Mouse (Mus musculus): ENCODE measurements at regions not wholly inside any gene's neighbourhood (a gene's known extent, or its start where the extent isn't known, plus 50 kb on each side); places are given as distances from the start of the nearest gene placed in this dataset.

DNA sequence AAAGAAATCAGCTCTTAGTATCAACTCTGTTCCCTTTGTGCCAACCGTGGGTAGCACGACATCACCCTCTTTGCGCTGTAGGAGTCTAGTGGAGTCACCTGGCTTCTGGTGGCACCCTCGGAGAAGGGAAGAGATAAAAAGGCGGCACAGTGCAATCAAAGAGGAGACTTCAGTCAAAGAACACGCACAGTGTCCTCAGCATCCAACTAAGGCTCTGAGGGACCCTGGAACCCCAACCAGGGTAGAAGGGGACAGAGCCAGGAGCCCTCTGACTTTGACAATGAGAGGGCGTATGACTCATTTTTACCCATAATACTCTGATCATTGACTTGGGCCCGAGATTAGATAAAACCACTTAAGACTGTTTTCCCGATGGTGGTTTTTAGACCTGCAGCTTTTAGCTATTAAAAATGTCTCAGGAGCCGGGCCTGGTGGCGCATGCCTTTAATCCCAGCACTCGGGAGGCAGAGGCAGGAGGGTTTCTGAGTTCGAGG, 94.5 kb upstream of the Slc45a1 start:
- CTCF ChIA-PET, result interaction anchor here (1.0 to 1.5 kb wide), 6 partner anchors 9 to 103 kb away, joined by 3 read pairs; no protein-coding TSS in a partner anchor
- no peaks in the 10 kb centered on the region for H3K27me3 ChIP-seq
- POLR2A ChIA-PET, result interaction anchor here (1.0 kb wide), 2 partner anchors 39 to 111 kb away, joined by 4 to 7 read pairs; no protein-coding TSS in a partner anchor
- TF ChIP-seq CTCF (IDR thresholded peaks at IDR 0.05), result no peak
- in situ Hi-C loops (cut with MboI; ENCODE audit: low pct_unique_long_range_greater_than_20kb), result loop anchor here (5.0 kb wide), 1 partner anchor 51 kb away; no protein-coding TSS in a partner anchor
- ATAC-seq (no peak), DNase-seq (ENCODE audit: low read depth, low spot score) (no peak)

DNA sequence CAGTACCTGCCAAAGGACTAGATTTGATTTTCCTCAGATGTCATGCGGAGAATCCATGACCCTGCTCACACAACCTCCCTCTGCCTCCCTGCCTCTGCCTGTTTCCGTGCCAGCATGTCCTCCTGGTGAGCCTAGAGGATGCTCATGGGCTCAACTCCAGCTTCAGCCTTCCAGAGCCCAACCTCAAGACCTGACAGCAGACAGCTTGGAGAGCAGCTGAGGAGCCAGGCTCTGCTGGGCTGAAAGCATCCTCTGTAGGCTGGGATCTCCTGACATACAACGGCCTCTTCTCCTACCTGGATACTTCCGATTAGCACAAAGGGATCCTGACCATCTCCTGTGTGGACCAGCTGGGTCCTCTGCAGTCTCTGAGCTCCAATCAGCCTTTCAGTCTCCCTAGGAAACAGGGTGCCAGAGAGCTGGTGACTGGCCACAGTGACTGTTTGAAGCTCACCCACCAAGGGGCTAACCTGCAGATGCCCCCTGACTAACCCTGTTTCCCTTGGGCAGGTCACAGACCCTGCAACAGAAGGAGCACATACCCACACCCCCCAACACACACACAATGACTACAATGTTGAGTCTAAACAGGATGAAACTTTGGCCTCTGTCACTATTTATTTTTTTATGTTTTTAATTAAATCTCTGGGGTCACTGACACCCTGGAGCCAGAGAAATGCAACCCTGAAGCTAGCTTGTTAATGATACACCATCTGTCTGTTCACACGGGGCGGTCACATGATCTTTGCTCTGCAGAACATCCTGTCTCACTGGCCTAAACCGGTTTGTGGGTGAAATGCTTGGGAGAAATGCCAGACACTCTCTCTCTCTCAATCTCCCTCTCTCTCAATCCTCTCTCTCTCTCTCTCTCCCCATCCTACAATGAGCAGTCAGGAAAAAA, 93.8 kb upstream of the Slc45a1 start:
- DNase-seq (ENCODE audit: low read depth, low spot score) (peak; percentile 90), ATAC-seq (no peak)
- TF ChIP-seq CTCF (IDR thresholded peaks at IDR 0.05), result no peak
- in situ Hi-C loops (cut with MboI; ENCODE audit: low pct_unique_long_range_greater_than_20kb), result loop anchor here (5.0 kb wide), 1 partner anchor 52 kb away; no protein-coding TSS in a partner anchor
- ChIA-PET CTCF (interaction anchor here (1.0 to 1.5 kb wide), 6 partner anchors 10 to 104 kb away, joined by 3 read pairs; no protein-coding TSS in a partner anchor), POLR2A (interaction anchor here (0.7 to 1.2 kb wide), 5 partner anchors 15 to 111 kb away, joined by 3 to 7 read pairs (median 4); no protein-coding TSS in a partner anchor)
- no peaks in the 10 kb centered on the region for H3K27me3 ChIP-seq

DNA sequence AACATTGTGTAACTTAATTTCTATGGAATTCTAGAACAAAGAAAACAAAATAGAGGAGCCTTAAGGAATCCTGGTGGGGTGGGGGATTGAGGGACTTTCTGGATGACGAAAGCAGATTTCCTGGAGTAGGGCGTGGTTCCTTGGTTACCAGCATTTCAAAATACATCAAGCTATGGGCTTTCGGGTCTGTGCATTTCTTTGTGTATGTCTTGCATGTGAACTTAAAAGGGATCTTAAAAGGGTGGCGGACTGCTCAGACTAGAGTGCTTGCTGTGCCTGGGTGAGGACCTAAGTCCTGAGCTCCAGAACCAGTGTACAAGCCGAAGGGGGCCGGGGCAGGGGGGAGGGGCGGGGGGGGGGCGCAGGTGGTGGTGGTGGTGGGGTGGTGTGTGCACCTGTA, 91.5 kb upstream of the Slc45a1 start:
- DNase-seq (ENCODE audit: low read depth, low spot score) (no peak), ATAC-seq (no peak)
- in situ Hi-C loops (cut with MboI; ENCODE audit: low pct_unique_long_range_greater_than_20kb), result no loop called here
- ChIA-PET CTCF (interaction anchor here (1.0 kb wide), 1 partner anchor 52 kb away, joined by 4 read pairs; no protein-coding TSS in a partner anchor), POLR2A (no interaction called here)
- TF ChIP-seq CTCF (IDR thresholded peaks at IDR 0.05), result no peak
- no peaks in the 10 kb centered on the region for H3K27me3 ChIP-seq

DNA sequence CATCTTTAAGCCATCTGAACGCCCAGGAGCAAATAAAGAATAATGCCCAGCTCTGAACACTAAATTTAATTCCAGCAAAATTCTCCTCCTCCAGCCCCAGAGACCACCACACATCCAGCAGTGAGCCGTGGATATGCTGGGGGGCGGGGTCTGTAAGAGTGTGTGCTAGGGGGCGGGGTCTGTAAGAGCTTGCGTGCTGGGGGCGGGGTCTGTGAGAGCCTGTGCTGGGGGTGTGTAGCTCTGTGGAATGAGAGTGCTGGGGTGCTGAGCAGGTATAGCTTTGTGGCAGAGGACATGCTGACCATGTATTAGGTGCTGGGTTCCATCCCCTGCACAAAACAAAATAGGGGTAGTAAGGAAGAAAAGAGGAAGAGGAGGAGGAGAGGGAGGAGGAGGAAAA, 91.1 kb upstream of the Slc45a1 start:
- ATAC-seq, result no peak

DNA sequence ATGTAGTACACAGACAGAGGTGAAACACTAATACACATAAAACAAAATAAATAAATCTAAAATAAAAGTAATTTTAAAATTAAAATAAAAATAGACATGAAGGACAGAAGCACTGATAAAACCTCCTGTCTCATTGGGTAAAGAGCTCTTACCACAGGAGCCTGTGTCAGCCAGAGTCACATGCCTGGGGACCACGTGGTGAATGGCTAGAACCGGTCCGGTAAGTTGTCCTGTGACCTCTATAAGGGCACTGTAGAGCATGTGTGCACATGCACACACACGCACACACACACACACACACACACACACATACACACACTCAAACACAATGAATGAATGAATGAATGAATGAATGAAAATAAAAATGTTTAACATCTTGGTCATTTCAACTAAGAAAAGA, 89.8 kb upstream of the Slc45a1 start:
- DNase-seq (ENCODE audit: low read depth, low spot score), result no peak
- ChIA-PET POLR2A (interaction anchor here (0.7 kb wide), 1 partner anchor 1967 kb away, joined by 4 read pairs; no protein-coding TSS in a partner anchor), CTCF (no interaction called here)
- TF ChIP-seq CTCF (IDR thresholded peaks at IDR 0.05), result no peak
- no peak for ATAC-seq
- in situ Hi-C loops (cut with MboI; ENCODE audit: low pct_unique_long_range_greater_than_20kb), result no loop called here
- no peaks in the 10 kb centered on the region for H3K27me3 ChIP-seq

More for the DNA sequence above, 91.1 kb upstream of the Slc45a1 start:
- in situ Hi-C loops (cut with MboI; ENCODE audit: low pct_unique_long_range_greater_than_20kb), result no loop called here
- TF ChIP-seq CTCF (IDR thresholded peaks at IDR 0.05), result no peak
- no peaks in the 10 kb centered on the region for H3K27me3 ChIP-seq
- ChIA-PET CTCF (interaction anchor here (0.8 to 1.0 kb wide), 2 partner anchors 11 to 52 kb away, joined by 3 to 4 read pairs; no protein-coding TSS in a partner anchor), POLR2A (interaction anchor here (0.6 kb wide), 1 partner anchor 17 kb away, joined by 3 read pairs; no protein-coding TSS in a partner anchor)
- no peak for DNase-seq (ENCODE audit: low read depth, low spot score)

DNA sequence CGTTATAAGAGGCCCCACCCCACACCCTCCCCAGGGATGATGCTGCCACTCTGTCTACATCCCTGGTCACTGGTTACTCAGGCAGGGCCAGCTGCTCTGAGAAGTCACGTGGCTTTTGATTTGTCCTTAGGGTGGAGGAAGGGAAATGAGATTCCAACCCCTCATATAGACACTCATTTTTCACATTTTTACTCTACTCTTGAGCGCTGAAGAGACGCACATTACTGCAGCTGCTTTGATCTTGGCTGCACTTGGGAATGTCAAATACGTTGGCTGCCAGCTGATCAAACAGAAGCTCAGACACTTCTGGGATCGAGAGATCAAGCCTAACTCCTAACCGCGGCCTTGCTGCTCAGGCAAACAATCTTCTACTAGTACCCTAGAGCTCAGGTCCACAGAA, 88.2 kb upstream of the Slc45a1 start:
- CTCF ChIA-PET, result no interaction called here
- ATAC-seq (no peak), DNase-seq (ENCODE audit: low read depth, low spot score) (no peak)
- in situ Hi-C loops (cut with MboI; ENCODE audit: low pct_unique_long_range_greater_than_20kb), result no loop called here
- H3K27me3 ChIP-seq, result no peaks in the 10 kb centered on the region
- POLR2A ChIA-PET, result no interaction called here
- no peak for TF ChIP-seq CTCF (IDR thresholded peaks at IDR 0.05)

DNA sequence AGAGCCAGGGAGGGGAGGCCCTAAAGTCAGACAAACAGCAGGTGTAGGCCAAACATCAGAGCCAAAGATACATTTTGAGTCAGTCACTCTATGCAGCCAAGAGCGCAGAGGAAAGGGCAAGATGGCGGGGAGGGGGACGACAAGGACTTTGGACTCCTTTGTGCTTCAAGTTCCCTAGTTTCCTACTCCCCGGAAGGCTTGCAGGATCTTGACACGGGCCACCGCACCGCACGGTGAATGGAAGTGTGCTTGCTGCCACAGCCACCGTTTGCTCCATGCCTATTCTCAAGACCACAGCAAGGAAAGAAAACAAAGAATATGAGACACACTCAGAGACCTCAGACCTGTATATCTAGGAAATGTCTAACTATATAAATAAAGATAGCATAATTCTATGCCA, 86.8 kb upstream of the Slc45a1 start:
- DNase-seq (ENCODE audit: low read depth, low spot score) (no peak), ATAC-seq (no peak)
- no peaks in the 10 kb centered on the region for H3K27me3 ChIP-seq
- ChIA-PET POLR2A (no interaction called here), CTCF (no interaction called here)
- no peak for TF ChIP-seq CTCF (IDR thresholded peaks at IDR 0.05)
- in situ Hi-C loops (cut with MboI; ENCODE audit: low pct_unique_long_range_greater_than_20kb), result no loop called here

DNA sequence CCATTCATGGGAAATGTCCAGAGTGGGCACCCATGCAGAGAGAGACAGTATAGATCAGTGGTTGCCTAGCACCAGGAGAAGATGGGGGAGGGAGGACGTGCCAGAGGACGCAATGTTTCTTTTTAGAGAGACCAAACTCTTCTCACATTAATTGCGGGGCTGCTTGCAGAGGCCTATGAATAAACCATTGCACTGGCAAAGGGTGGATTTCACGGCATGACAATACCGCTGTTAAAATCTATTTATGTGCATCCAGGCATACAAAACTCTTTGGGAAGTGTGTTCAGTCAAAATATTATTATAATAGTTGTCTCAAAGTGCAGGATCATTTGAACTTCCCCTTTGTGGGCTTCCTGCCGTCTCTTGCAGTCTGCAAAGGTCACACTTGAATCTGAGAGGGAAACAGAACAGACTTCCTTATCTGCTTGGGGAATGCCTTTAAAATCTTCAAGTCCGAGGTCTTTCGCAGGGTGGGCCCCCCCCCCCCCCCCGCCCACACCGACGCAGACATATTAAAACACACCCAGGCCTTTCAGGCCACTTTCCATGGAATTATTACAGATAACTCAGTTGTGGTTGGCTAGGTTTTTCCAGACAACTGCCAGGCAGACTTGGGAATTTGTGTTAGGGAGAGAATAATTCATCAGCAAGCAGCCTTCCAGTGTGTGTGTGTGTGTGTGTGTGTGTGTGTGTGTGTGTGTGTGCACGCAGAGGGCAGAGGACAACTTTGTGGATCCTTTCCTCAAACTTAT, 78.3 kb upstream of the Slc45a1 start:
- CTCF ChIA-PET, result no interaction called here
- DNase-seq (ENCODE audit: low read depth, low spot score) (no peak), ATAC-seq (no peak)
- H3K27me3 ChIP-seq, result no peaks in the 10 kb centered on the region
- in situ Hi-C loops (cut with MboI; ENCODE audit: low pct_unique_long_range_greater_than_20kb), result no loop called here
- POLR2A ChIA-PET, result interaction anchor here (0.6 to 1.0 kb wide), 2 partner anchors 15 to 67 kb away, joined by 3 to 5 read pairs; no protein-coding TSS in a partner anchor
- no peak for TF ChIP-seq CTCF (IDR thresholded peaks at IDR 0.05)

DNA sequence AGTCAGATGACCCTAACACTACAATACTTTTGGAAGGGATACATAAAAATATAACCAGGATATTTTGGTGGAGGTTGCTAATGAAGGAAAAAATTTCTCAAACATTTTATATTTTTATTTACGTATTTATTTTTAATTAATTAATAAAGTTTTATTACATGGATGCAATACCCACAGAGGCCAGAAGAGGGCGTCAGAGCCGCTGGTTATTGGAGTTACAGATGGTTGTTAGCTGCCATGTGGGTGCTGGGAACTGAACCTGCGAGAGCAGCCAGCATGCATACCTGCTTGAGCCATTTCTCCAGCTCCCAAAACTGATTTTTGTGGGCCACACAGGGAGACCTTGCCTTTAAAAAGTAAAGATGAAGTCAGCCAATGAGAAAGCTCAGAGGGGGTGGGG, 74.6 kb upstream of the Slc45a1 start:
- POLR2A ChIA-PET, result interaction anchor here (0.5 kb wide), 1 partner anchor 16 kb away, joined by 3 read pairs; no protein-coding TSS in a partner anchor
- CTCF ChIA-PET, result interaction anchor here (1.4 kb wide), 1 partner anchor 10 kb away, joined by 3 read pairs; no protein-coding TSS in a partner anchor
- no peak for TF ChIP-seq CTCF (IDR thresholded peaks at IDR 0.05)
- ATAC-seq (no peak), DNase-seq (ENCODE audit: low read depth, low spot score) (no peak)
- H3K27me3 ChIP-seq, result no peaks in the 10 kb centered on the region
- in situ Hi-C loops (cut with MboI; ENCODE audit: low pct_unique_long_range_greater_than_20kb), result no loop called here

DNA sequence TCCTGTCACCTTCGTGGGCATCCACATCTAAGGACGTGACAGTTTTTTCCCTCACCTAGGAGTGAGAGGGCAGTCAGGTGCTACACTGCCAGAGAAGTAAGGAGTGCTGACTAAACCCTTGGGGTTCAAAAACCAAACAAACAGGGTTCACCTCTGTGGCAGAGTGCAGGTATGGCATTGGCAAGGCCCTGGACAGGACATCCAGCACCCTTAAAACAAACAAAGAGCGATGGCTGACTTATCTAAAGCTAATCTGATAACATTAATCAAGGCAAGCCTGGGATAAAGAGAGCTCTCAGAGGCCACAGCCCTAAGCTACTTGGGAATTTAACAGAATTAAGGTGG, 74.1 kb upstream of the Slc45a1 start:
- POLR2A ChIA-PET, result interaction anchor here (0.5 to 0.6 kb wide), 2 partner anchors 17 to 317 kb away, joined by 3 read pairs; no protein-coding TSS in a partner anchor
- no peak for DNase-seq (ENCODE audit: low read depth, low spot score)
- in situ Hi-C loops (cut with MboI; ENCODE audit: low pct_unique_long_range_greater_than_20kb), result no loop called here
- CTCF ChIA-PET, result interaction anchor here (1.4 kb wide), 1 partner anchor 10 kb away, joined by 3 read pairs; no protein-coding TSS in a partner anchor
- ATAC-seq, result no peak
- H3K27me3 ChIP-seq, result no peaks in the 10 kb centered on the region
- no peak for TF ChIP-seq CTCF (IDR thresholded peaks at IDR 0.05)
